Mouse (Mus musculus) liver, embryonic 12.5 days (tissue): Measurements from ENCODE around the gene F830045P16Rik. TPM values are rescaled to one million over a fixed set of nuclear protein-coding genes. Genes with fewer than 3 reads are reported as not detected.

ENCODE experiments used
- ATAC-seq: fragments of 200-750 bp; cut with Nextera tagmentation; 2 replicates; pipeline ENCODE4 v1.8.0; 2017; ENCODE audit warnings: moderate number of reproducible peaks, mild to moderate bottlenecking, moderate library complexity
- H3K27ac ChIP-seq: fragments of 300-500 bp; sonication (generic); 2 replicates; pipeline ENCODE4 v1.5.1; 2016; ENCODE audit warnings: mild to moderate bottlenecking
- H3K27me3 ChIP-seq: fragments of 300-500 bp; sonication (generic); replicated peaks from 2 replicates; pipeline ENCODE4 v1.6.1; 2016; ENCODE audit warnings: mild to moderate bottlenecking, moderate library complexity
- H3K36me3 ChIP-seq: fragments of 300-500 bp; sonication (generic); 2 replicates; pipeline ENCODE4 v1.6.1; 2016; ENCODE audit warnings: mild to moderate bottlenecking, moderate library complexity
- H3K4me1 ChIP-seq: fragments of 300-500 bp; sonication (generic); 2 replicates; pipeline ENCODE4 v1.6.1; 2016
- H3K4me2 ChIP-seq: fragments of 300-500 bp; sonication (generic); 2 replicates; pipeline ENCODE4 v1.6.1; 2016; ENCODE audit warnings: mild to moderate bottlenecking, moderate library complexity
- H3K4me3 ChIP-seq: fragments of 300-500 bp; sonication (generic); 2 replicates; pipeline ENCODE4 v1.5.1; 2016; ENCODE audit warnings: mild to moderate bottlenecking, moderate library complexity
- H3K9ac ChIP-seq: fragments of 300-500 bp; sonication (generic); 2 replicates; pipeline ENCODE4 v1.6.1; 2016; ENCODE audit warnings: mild to moderate bottlenecking, moderate library complexity
- H3K9me3 ChIP-seq: fragments of 300-500 bp; sonication (generic); replicated peaks from 2 replicates; pipeline ENCODE4 v1.6.1; 2016; ENCODE audit warnings: mild to moderate bottlenecking, moderate library complexity
- WGBS: fragments of 180-500 bp; shearing (Covaris S2); methylation state at CpG from one replicate; pipeline ENCODE4 v1.1.7; 2016; ENCODE audit not compliant: insufficient replicate concordance; 5-methylcytosine and 5-hydroxymethylcytosine counted together
- polyA plus RNA-seq: library from polyadenylated mRNA; unstranded; fragments of >200 nt; fragmentation: Nextera tagmentation; extraction: Ambion mirVana; gene quantifications from 2 replicates; pipeline ENCODE4 v1.2.1, GENCODE M21; 2016

F830045P16Rik gene
- not detected in 2 replicates for polyA plus RNA-seq

GRCm38 (mm10) chr2:129536377-129536776, at the start of gene F830045P16Rik:
TSS of gene F830045P16Rik (minus strand) at chr2:129536602.
- no peak for ATAC-seq
- Histone ChIP-seq H3K4me3 (no peak within 1 kb of the TSS), H3K27ac (no peak within 1 kb of the TSS), H3K4me1 (peaks cover 6% of the 10 kb centered on the region; the same call in 1 of the 2 replicates), H3K4me2 (no peak within 1 kb of the TSS), H3K9me3 (no peaks in the 10 kb centered on the region), H3K27me3 (no peaks in the 10 kb centered on the region), H3K9ac (no peak within 1 kb of the TSS), H3K36me3 (no peaks in the 10 kb centered on the region)
- WGBS: 61% methylated on average over 2 of the region's 2 CpGs

- Histone ChIP-seq H3K27me3 (no peaks in the 10 kb centered on the region), H3K36me3 (no peaks in the 10 kb centered on the region), H3K9me3 (no peaks in the 10 kb centered on the region), H3K27ac (no peak overlapping the region), H3K4me2 (no peak overlapping the region), H3K9ac (no peak overlapping the region), H3K4me1 (no peaks in the 10 kb centered on the region), H3K4me3 (no peak overlapping the region)
- no peak for ATAC-seq
- WGBS: 52% methylated on average over 11 of the region's 11 CpGs
Observed at GRCm38 (mm10) chr2:129585904-129586514, 49.6 kb upstream of the F830045P16Rik start.

GRCm38 (mm10) chr2:129584905-129585304, 48.5 kb upstream of the F830045P16Rik start:
- WGBS: 24% methylated on average over 1 of the region's 1 CpGs
- H3K9me3 ChIP-seq: no peaks in the 10 kb centered on the region
- no peak for ATAC-seq
- H3K27ac ChIP-seq: no peak overlapping the region
- no peaks in the 10 kb centered on the region for H3K27me3 ChIP-seq
- no peaks in the 10 kb centered on the region for H3K36me3 ChIP-seq
- H3K9ac ChIP-seq: no peak overlapping the region
- H3K4me1 ChIP-seq: no peaks in the 10 kb centered on the region
- H3K4me2 ChIP-seq: no peak overlapping the region
- H3K4me3 ChIP-seq: no peak overlapping the region

- Histone ChIP-seq H3K9me3 (no peaks in the 10 kb centered on the region), H3K4me2 (no peak overlapping the region), H3K4me3 (no peak overlapping the region), H3K4me1 (no peaks in the 10 kb centered on the region), H3K27ac (no peak overlapping the region), H3K36me3 (no peaks in the 10 kb centered on the region), H3K9ac (no peak overlapping the region), H3K27me3 (0 out of 2 replicates have a peak, but pooled peaks cover 2% of the 10 kb centered on the region)
- no peak for ATAC-seq
- WGBS: 76% methylated on average over 4 of the region's 4 CpGs
Observed at GRCm38 (mm10) chr2:129582261-129582660, 45.9 kb upstream of the F830045P16Rik start.

GRCm38 (mm10) chr2:129581826-129582225, 45.4 kb upstream of the F830045P16Rik start:
- H3K4me3 ChIP-seq: no peak overlapping the region
- no peak overlapping the region for H3K27ac ChIP-seq
- H3K4me1 ChIP-seq: no peaks in the 10 kb centered on the region
- WGBS: 34% methylated on average over 3 of the region's 3 CpGs
- no peaks in the 10 kb centered on the region for H3K36me3 ChIP-seq
- no peak for ATAC-seq
- no peak overlapping the region for H3K4me2 ChIP-seq
- H3K9me3 ChIP-seq: no peaks in the 10 kb centered on the region
- 0 out of 2 replicates have a peak, but pooled peaks cover 5% of the 10 kb centered on the region for H3K27me3 ChIP-seq
- H3K9ac ChIP-seq: no peak overlapping the region

- 76% methylated on average over 4 of the region's 4 CpGs for WGBS
- Histone ChIP-seq H3K4me1 (no peaks in the 10 kb centered on the region; the same call in 1 of the 2 replicates), H3K27me3 (peaks cover 13% of the 10 kb centered on the region; the same call in 1 of the 2 replicates), H3K36me3 (no peaks in the 10 kb centered on the region), H3K4me3 (no peak overlapping the region), H3K9ac (no peak overlapping the region), H3K9me3 (no peaks in the 10 kb centered on the region), H3K4me2 (no peak overlapping the region), H3K27ac (no peak overlapping the region)
- no peak for ATAC-seq
Observed at GRCm38 (mm10) chr2:129580656-129581055, 44.3 kb upstream of the F830045P16Rik start.

- no peak for ATAC-seq
Observed at GRCm38 (mm10) chr2:129576611-129577447, 40.4 kb upstream of the F830045P16Rik start.

GRCm38 (mm10) chr2:129575113-129575512, 38.7 kb upstream of the F830045P16Rik start:
- H3K27ac ChIP-seq: no peak overlapping the region
- H3K9me3 ChIP-seq: no peaks in the 10 kb centered on the region
- WGBS: 77% methylated on average over 4 of the region's 4 CpGs
- no peak for ATAC-seq
- peaks cover 48% of the 10 kb centered on the region for H3K27me3 ChIP-seq
- H3K9ac ChIP-seq: no peak overlapping the region
- no peaks in the 10 kb centered on the region for H3K36me3 ChIP-seq
- no peak overlapping the region for H3K4me3 ChIP-seq
- H3K4me1 ChIP-seq: peaks cover 7% of the 10 kb centered on the region
- H3K4me2 ChIP-seq: no peak overlapping the region

More at GRCm38 (mm10) chr2:129576611-129577447, 40.4 kb upstream of the F830045P16Rik start:
- Histone ChIP-seq H3K36me3 (no peaks in the 10 kb centered on the region), H3K4me3 (no peak overlapping the region), H3K27me3 (peaks cover 48% of the 10 kb centered on the region), H3K4me1 (peaks cover 7% of the 10 kb centered on the region), H3K27ac (no peak overlapping the region), H3K9ac (no peak overlapping the region), H3K9me3 (no peaks in the 10 kb centered on the region), H3K4me2 (no peak overlapping the region)
- WGBS: 71% methylated on average over 8 of the region's 8 CpGs

GRCm38 (mm10) chr2:129574395-129575046, 38.1 kb upstream of the F830045P16Rik start:
- ATAC-seq: no peak
- Histone ChIP-seq H3K27me3 (peaks cover 54% of the 10 kb centered on the region), H3K4me3 (no peak overlapping the region), H3K9me3 (no peaks in the 10 kb centered on the region), H3K9ac (no peak overlapping the region), H3K36me3 (no peaks in the 10 kb centered on the region), H3K27ac (no peak overlapping the region), H3K4me1 (peaks cover 7% of the 10 kb centered on the region), H3K4me2 (peak overlapping the region; percentile 38)
- 18% methylated on average over 24 of the region's 24 CpGs for whole genome bisulfite sequencing

GRCm38 (mm10) chr2:129573701-129574273, 37.4 kb upstream of the F830045P16Rik start:
- Histone ChIP-seq H3K27me3 (peaks cover 55% of the 10 kb centered on the region), H3K4me3 (no peak overlapping the region), H3K36me3 (no peaks in the 10 kb centered on the region), H3K9ac (no peak overlapping the region), H3K4me1 (peaks cover 7% of the 10 kb centered on the region), H3K27ac (no peak overlapping the region), H3K4me2 (no peak overlapping the region; the same call in 1 of the 2 replicates), H3K9me3 (no peaks in the 10 kb centered on the region)
- WGBS: 29% methylated on average over 4 of the region's 4 CpGs
- ATAC-seq: no peak

- Histone ChIP-seq H3K9me3 (no peaks in the 10 kb centered on the region), H3K27ac (no peak overlapping the region), H3K36me3 (no peaks in the 10 kb centered on the region), H3K4me3 (no peak overlapping the region), H3K4me1 (peaks cover 5% of the 10 kb centered on the region), H3K9ac (no peak overlapping the region), H3K27me3 (peaks cover 31% of the 10 kb centered on the region), H3K4me2 (no peak overlapping the region)
- no peak for ATAC-seq
- WGBS: 46% methylated on average over 5 of the region's 5 CpGs
Observed at GRCm38 (mm10) chr2:129569556-129569955, 33.2 kb upstream of the F830045P16Rik start.
